Mouse (Mus musculus) frontal cortex, adult 2 months (tissue): ENCODE data around the gene Marveld1. TPM values are rescaled to one million over a fixed set of nuclear protein-coding genes. Genes with fewer than 3 reads are reported as not detected.

Experiments
- DNase-seq, 2 experiments: peaks; one replicate each; pipeline ENCODE4 v3.0.0; 2022; ENCODE audit warnings: low spot score in 1 of 2; ENCODE audit errors: extremely low spot score in 1 of 2
- polyA plus RNA-seq: library from polyadenylated mRNA; depleted of rRNA; stranded (reverse); fragments of >200 nt; gene quantifications from 2 replicates; pipeline ENCODE4 v1.2.3, GENCODE M21; 2012

Marveld1 gene
- polyA plus RNA-seq, 1 experiment: 17.2 TPM

DNA sequence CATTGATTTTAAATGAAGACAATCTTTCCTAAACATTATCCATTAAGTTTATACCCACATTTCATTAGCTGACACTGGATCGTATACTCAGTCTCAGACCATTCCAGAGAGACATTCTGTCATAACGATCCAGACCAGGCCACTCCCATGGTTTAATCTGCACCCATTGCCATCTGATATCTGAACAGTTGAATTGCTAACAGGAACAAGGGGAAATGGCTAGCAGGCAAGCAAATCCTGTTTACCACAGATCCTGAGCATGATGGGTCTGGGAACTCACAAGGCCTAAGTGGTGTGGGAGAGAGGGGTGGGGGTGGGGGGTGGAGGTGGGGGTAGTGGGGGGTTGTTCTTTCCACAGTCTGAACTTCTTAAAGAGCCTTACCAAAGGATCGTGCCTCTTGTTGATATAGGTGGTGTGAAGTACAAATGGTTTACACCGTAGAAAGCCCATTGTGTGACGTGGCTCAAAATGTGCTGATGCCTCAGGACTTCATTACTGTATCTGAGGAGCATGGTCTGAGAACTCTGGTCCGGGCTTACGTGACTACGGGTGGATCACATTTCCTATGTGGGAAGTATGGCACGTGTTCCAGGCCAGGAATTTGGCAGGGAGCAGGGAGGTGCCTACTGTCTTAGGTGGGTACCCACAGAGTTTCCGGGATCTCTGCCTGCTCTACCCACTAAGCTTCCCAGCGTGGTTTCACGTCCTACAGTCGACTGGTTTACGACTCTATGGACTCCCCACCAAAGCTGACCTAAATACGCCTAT lies 8.5 kb upstream of the Marveld1 start:
- no peak for DNase-seq

DNA sequence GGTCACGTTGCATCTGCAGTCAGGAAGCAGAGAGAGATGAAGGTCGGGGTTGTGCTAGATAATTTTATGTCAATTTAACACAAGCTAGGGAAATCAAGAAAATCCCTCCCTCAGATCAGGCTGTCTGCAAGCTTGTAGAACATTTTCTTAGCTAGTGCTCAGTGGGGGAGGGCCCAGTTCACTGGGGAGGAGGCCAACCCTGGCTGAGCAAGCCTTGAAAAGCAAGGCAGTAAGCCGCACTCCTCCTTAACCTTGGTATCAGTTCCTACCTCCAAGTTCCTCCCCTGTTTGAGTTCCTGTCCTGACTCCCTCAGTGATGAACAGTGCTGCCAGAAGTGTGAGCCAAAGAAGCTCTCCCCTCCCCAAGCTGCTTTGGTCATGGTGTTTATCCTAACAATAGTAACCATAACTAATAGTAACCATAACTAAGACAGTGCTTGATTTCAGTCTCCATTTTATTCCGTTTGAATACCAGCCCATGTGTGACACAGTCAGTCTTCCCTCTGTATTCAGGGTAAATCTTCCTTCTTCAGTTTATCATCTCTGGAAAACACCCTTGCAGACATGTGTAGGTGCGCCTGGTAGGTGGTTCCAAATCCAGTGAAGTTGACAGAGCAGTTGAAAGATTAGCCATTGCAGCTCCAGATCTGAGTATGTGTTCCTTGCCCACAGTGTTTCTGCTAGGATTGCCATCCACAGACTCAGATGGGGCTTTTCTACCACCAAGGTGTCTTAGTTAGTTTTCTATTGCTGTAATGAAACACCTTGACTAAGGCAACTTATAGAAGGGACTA lies 7.3 kb upstream of the Marveld1 start:
- no peak for DNase-seq

DNA sequence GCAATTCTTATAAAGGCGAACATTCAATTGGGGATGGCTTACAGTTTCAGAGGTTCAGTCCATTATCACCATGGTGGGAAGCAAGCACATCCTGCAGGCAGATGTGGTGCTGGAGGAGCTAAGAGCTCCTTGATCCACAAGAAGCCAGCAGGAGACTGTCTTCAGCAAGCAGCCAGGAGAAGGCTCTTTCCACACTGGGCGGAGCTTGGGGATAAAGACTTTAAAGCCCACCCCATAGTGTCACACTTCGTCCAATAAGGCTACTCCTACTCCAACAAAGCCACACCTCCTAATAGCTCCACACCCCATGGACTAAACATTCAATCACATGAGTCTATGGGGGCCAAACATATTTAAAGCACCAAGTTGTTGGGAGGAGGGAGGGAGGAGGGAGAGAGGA lies 5.2 kb upstream of the Marveld1 start:
- DNase-seq: no peak

DNA sequence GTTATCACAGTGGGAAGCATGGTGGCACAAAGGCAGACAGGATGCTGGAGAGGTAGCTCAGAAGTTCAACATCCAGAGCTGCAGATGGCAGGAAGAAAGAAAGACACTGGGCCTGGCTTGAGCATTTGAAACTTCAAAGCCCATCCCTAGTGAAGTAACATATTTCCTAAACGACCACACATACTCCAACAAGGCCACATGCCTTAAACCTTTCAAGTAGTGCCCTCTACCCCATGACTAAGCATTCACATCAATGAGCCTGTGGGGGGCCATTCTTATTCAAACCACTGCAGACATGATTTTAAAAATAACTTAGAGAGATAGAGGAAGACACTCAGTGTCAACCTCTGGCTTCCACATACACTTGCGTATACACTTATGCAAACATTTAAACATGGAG lies 4.4 kb upstream of the Marveld1 start:
- no peak for DNase-seq

DNA sequence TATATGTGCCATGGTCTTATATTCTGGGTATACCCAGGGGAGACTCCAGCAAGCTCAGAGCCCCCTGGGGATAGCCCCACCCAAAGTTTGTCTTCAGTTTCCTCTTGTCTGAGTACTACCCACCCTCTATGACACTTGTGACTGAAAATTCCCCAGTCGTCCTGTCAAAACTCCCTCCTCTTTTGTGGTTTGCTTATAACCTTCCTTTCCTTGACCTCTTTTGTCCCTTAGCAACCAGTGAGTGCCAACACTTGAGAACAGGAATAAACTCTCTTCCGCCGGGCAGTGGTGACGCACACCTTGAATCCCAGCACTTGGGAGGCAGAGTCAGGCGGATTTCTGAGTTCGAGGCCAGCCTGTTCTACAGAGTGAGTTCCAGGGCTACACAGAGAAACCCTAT lies 3.1 kb upstream of the Marveld1 start:
- DNase-seq: no peak

DNA sequence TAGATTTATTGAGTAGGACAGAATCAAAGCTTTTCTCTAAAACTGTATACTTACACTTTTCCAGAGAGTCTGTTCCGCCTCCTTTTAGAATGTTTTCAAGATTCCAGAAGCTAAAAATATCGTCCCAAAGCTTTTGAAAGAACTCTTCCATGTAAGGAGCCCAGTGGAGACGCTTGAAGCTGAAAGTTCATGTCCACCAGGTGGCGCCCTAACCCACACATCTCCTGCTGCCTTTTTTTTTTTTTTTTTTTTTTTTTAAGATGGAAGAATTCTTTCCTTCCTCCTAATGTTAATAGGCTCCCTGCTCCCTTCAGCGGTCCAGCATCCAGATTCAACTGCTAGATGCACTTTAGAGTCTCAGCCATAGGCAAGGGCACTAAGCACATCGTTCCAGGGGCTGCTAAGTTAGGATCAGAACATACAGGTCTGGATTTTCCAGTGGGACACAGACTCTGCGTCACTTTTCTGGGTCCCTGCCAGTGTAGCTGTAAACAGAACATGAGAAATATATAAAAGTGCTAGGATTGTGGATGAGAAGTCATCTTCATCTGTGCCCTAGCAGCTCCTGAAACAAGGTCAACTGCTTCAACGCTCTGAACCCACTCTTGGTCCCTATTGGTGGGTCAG lies 2.5 kb upstream of the Marveld1 start:
- DNase-seq: peak; percentile 76 to 96

DNA sequence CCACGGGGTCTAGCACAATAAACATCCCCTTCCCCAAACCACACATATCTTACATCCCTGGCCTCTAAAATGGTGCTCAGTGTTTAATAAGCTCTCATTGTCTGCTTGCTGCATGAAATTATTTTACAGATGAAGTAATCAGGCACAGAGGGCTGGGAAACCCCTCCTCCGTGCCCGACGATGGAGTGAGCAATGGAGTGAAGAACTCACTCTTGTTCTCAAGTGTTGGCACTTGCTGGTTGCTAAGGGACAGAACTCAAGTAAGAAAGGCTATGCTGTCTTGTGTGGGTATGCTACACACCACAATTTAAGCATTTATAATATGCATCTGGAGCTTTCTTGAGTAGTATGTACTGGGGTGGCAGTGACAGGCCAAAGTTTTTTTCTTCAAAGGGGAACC lies 2.0 kb upstream of the Marveld1 start:
- DNase-seq: no peak

DNA sequence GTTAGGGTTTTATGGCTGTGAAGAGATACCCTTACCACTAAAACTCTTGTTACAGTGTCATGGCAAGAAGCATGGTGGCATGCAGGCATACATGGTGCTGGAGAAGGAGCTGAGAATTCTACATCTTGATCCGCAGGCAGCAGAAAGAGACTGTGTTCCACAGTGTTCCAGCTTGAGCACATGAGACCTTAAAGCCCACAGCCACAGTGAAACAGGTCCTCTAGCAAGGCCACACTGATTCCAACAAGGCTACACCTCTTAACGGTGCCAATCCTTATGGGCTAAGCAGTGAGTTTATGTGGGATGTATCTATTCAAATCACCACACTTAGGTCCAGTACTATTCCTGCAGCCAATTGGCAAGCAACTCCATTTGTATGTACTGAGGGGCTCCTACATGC lies 1.5 kb upstream of the Marveld1 start:
- DNase-seq: no peak

DNA sequence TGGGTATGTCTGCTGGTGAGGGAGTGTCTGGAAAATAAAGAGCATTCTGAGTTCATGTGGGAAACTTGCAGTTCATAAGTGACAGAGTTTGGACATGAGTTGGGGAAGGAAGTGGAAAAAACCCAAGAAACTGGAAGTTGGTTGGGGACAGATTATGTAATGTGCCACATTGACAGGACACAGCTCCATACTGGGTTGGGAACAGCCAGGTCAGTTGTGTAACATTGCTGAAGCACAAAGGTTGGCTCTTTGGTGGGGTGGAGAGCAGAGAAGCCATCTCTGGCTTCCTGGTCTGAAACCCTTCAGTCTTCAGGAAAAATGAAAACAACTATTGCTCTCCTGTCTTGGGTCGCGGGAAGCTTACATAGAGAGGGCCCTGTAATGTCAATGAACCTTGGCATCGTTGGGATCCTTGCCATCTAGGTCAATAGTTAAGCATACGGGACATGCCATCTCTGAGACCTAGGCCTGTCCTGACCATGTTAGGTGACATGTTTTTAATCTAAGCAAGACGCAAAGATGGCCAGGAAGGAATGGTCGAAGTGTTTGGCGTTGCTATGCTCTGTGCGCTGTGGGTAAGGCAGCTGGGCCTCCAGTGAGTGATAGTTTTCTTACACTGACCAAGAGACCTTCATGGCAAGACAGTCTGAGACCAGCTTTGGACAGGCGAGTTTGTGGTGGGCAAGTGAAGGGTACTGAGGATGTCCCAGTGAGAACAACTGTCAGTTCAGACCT lies 757 bp upstream of the Marveld1 start:
- no peak for DNase-seq

DNA sequence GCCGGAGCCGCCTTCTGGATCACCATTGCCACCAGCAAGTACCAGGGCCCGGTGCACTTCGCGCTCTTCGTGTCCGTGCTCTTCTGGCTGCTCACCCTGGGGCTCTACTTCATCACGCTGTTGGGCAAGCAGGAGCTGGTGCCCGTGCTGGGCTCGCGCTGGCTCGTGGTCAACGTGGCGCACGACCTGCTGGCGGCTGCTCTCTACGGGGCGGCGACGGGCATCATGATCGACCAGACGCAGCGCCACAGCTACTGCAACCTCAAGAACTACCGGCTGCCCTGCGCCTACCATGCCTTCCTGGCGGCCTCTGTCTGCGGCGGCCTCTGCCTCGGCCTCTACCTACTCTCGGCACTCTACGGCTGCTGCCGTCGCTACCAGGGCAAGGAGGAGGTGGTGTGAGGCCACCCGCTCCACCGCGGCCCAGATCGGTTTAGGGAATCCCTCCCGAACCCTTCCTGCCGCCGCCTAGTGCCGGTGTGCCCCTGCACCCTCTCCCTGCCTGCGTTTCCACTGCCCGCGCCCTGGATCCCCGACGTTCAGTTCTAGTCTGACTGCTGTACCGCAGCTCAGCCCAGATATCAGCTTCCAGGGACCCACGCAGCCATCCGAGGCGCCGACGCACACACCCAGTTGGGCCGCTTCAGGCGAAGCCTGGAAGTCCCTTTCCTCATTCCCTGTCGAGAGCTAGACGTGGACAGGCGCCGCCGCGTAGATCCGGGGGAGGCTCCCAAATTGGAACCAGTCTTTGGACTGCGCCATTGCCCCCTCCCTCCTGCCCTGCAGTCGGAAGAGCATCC lies 769 bp downstream of the Marveld1 start:
- DNase-seq: peak in 1 of 2 experiments; percentile 62

DNA sequence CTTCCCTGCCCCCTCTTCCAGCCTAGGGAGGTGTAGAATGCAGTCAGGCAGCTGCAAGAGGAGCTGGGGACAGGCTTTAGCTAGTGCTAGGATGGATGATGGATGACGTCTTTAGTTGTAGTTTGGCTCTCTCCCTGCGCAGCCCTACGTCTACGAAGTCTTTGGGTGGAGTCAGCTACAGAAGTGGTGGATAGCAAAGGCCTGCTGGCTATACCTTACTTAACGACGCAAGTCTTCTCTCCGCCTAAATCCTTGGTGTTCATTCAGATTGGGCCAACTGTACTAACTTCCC lies 1.3 kb downstream of the Marveld1 start:
- DNase-seq: no peak

DNA sequence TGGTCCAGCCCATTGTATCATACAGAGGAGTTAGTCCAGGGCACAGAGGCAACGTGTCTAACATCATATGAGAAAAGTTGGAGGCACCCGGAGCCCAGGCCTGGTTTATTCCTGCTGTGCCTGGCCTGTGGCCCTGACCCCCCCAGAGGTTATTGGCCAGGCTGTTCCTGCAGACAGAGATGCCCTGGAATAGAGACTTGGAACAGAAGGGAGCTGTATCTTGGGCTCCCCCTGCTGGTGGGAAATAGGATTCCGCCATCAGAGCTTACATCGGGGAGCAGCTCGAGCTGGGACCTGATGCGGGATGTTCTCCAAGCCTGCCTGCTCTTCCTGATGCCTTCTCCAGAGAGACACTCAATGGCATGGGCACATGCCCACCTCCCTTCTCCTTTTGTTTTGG lies 4.8 kb downstream of the Marveld1 start:
- DNase-seq: peak in 1 of 2 experiments; percentile 96

DNA sequence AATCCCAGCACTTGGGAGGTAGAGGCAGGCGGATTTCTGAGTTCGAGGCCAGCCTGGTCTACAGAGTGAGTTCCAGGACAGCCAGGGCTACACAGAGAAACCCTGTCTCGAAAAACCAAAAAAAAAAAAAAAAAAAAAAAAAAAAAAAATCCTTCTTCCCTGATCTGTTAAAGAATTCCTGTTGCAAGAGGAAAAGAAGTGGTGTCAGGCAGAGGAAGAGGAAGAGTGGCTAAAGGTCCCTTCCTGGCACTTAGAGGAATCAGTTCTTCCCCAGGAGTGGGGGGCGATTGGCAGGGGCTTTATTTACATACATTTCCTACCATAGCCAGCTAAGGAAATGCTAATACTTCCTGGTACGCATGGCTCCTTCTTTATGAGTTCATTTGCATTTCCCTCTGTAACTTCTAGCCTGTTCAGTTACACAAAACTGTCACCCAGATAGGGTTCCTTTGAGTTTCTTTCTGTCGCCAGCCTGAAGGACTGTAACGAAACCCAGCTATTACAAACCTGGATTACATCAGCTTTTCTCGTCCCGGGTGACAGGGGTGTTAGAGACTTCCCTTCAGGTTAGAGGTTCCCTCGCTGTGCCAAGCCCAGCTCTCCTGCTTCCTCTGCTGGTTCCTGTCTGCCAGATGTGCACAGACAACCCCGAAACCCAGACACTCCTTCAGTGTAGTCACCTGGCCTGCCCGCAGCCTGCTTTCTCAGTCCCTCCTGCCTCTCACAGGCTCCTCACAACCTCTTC lies 10.5 kb downstream of the Marveld1 start:
- DNase-seq: no peak

DNA sequence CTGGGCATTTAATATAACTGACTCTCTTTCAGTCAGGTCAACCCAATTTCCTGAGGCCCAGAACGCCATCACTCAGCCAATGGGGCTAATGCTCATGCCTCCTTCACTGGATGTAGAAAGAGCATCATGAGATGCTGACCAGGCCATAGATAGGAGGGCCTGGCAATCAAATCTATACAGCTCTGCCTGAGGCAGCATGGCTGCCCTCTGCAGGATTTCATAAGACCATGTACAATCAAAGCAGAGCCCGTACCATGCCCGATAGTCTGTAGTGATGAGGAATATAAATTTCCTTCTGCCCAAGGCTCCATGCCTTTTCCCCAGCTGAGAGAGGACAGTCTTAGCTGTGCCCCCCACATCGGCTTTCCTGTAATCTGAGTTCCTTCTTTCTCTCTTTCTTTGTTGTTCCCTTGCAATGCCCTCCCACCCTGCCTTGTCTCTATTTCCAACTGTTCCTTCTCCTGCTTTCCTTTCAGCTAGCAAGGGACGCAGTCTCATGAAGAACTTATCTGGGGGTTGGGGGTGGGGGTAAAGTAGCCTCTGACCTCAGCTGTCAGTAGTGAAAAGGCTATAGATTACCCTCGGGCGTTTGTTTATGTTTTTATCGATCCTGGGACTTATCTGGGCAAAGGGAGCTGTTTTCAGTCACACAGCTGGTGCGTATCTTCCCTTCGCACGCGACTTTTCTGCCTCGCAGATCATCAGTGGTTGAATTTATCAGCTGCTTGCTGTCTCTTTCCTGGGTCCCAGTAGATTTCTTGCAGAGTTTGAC lies 11.2 kb downstream of the Marveld1 start:
- no peak for DNase-seq

DNA sequence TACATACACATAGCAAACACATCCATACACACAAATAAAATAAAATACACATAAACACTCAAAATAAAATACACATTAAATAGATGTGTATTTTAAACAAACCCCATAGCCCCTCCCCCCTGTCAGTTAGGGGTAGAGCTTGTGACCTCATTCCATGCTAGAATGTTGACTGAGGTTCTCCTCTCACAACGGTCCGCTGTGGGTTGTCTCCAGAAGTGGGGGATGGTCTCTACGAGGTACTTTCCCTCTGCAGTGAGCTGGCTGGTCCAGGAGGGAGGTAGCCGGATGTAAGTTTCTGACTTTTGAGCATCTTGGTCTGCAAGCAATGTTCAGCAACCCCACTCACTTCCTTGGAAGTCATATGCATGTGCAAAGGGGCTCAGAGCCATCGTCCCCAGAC lies 16.6 kb downstream of the Marveld1 start, which contains the start of gene Zfyve27:
Zfyve27 (plus strand) TSS at position 188 of the 400 bp plus-strand sequence.
- no peak for DNase-seq

DNA sequence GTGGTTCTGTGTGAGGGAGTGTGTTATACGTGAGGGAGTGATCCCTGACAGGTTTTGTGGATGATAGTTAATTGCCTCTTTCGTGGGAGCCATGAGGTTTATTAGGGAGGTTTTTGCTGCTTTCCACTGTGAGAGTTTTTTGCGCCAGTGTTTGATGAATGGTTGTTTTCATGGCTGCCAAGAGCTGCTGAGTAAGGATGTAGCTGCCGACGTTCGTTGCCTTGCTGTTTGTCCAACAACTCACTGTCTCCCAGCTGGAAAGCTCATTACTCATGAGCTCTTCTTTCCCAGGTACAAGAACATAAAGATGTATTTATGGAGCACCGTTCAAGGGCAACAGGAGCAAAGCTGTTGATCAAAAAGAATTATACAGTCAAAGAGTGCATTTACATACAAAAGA lies 17.0 kb downstream of the Marveld1 start:
- DNase-seq: no peak

DNA sequence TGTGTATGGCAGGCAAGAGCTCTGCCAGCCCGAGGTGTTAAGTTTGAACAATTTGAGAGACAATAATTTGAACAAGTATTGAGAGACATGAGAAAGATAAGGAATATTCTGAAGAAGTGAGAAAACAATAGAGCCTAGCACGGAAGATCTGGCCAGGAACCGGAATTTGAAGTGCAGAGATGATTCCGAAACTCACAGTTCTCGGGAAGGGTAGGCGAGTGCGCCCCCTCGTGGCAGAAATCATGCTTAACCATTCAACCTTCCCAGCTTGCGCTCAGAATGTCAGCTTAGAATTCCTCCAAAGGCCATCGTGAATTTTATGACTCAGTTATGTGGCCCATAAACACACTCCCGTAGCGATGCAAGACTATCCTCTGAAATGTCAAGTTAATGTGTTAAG lies 18.9 kb downstream of the Marveld1 start:
- DNase-seq: peak; percentile 58 to 95

DNA sequence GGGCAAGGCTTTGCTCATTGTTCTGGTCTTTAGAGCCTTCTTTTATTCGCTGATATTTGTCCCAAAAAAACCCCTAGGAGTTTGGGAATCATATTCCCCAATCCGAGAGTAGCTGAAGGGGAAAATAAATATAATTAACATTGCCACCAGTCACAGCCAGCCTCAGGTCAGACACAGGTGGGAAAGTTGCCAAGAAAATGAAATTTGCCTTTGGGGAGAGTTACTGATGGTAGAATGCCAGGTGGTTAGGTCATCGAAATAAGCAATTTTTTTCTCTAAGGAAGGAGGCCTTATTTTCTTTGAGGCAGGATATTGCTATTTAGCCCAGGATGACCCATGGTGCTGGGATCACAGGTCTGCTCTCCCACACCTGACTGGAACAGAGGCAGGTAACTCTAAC lies 19.6 kb downstream of the Marveld1 start:
- no peak for DNase-seq

DNA sequence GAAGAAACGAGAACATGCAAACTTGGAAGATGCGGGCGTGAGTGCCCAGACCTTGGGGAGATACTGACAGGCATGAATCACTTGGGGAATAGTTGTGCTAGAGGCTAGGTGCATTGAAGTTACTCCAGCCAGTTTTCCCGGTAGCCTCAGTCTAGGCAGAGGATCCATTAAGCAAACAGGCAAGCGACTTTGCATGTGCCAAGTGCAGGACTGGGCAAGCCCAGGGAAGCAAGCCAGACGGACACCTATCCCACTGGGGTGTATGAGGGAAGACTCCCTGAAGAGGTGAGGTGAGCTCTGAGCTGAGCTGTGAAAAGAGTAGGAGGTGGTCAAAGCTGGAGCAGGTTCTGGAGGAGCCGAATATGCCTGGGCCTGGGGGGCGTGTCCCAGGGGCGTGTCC lies 20.3 kb downstream of the Marveld1 start:
- no peak for DNase-seq
